Mouse (Mus musculus) monocyte, adult 59 days (primary cell): Measurements from ENCODE around the gene Tas2r136. TPM values are rescaled to one million over a fixed set of nuclear protein-coding genes. Genes with fewer than 3 reads are reported as not detected.

Experiments used
- total RNA-seq, 2 experiments: library from RNA; stranded (reverse); gene quantifications; one replicate each; pipeline ENCODE4 v1.2.4; 2023

The Tas2r136 gene
- not detected for total RNA-seq

DNA sequence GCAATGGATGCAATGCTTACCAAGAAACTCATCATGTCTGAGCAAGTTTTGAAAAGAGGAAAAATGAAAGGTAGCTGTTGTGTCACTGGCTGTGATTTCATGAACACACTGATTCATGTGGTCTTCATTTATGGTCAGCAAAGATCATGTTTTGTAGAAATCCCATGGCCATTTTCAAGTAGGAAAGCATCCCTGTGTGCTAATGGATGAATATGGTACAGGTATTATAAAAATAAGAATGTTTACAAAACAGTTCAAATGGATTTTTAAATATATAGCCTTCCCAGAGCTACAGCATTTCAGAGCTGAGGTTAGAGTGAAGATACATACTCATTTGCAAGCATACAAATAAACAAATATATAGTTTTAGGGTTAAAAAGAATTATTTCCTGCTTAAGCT, at the start of gene Tas2r136:
TSS of gene Tas2r136 (minus strand) at position 101 of the 400 bp plus-strand sequence.

DNA sequence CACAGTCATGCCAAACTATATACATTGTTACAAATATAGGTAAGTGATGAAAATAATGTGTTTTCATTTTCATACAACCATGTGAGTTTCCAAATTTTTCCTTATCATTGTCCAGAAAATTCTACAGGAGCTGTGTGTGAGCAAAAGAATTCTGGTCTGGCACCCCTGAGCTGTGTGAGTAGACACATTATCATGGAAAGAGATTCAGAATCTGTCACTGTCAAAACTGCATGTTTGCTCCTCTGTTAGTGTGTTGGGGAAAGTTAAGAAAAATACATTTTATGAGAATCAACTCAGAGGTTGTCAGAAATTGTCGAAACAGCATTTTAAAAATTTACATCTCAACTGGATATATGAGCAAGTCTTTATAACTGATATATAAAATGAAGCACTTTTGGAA, 24.6 kb upstream of the Tas2r136 start, which contains the start of gene Tas2r117:
TSS of gene Tas2r117 (plus strand) at position 301 of the 400 bp plus-strand sequence.

DNA sequence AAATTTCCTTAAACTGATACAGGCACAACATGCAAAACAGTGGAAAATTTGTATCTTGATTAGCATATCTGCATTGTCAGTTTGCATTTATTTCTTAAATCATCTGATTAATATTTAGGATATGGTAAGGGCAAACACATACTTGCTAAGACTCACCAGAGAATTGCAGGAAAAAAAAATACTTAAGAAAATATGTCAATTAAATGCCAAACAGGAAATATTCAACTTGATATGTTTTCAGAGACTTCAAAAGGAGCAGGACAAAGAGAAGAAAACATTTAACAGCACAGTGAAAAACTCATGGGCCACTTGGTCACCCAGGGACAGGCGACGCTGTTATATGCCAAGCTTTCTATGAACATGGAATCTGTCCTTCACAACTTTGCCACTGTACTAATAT, 16.1 kb downstream of the Tas2r136 start, which contains the start of gene Tas2r102:
TSS of gene Tas2r102 (plus strand) at position 301 of the 400 bp plus-strand sequence.

DNA sequence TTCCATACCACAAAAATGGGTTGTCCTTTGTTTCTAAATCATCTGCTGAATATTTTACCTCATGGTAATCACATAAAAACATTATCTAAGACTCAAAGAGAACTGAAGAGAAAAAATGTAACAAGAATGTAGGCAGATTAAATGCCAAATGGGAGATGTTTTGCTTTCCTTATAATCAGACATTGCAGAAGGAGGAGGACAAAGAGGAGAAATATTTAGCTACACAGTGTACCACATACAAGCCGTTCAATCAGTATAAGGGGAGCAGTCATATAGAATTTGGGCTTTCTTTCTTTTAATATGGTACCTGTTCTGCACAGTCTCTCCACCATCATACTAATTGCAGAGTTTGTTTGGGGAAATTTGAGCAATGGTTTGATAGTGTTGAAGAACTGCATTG, 23.5 kb downstream of the Tas2r136 start, which contains the start of gene Tas2r124:
TSS of gene Tas2r124 (plus strand) at position 301 of the 400 bp plus-strand sequence.

DNA sequence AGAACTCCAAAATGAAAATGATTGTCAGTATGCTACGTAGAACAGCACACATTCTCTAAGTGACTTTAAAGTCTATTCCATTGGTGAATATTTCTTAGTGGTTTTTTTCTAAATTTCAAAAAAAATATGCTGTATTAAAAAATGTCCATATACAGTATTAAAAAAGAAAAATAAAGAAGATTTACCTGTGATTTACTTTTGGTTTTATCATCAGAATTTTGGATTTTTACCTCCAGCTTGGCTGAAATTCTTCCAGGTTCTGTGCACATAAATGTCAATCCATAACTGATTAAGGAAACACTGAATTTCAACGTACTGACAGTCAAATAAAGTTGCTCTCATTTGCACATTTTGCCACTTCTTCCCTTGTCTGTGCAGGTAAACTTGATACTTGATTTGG, 40.0 kb downstream of the Tas2r136 start, which contains the start of gene Tas2r115:
TSS of gene Tas2r115 (minus strand) at position 101 of the 400 bp plus-strand sequence.

Other genes starting within 250 kb of the Tas2r136 start
- gene Prh1, start 208.4 kb downstream of the Tas2r136 start, total RNA-seq: not detected
- not detected for gene Prp2, start 182.2 kb downstream of the Tas2r136 start, total RNA-seq
- not detected for gene A630073D07Rik, start 126.6 kb downstream of the Tas2r136 start, total RNA-seq
- gene Tas2r120, start 121.2 kb downstream of the Tas2r136 start, total RNA-seq: not detected
- not detected for gene Tas2r121, start 77.2 kb downstream of the Tas2r136 start, total RNA-seq
- not detected for gene Tas2r122, start 66.2 kb downstream of the Tas2r136 start, total RNA-seq
- not detected for gene Tas2r115, start 40.1 kb downstream of the Tas2r136 start, total RNA-seq
- gene Tas2r124, start 23.4 kb downstream of the Tas2r136 start, total RNA-seq: not detected
- gene Tas2r102, start 16.0 kb downstream of the Tas2r136 start, total RNA-seq: not detected
- not detected for gene Tas2r117, start 24.7 kb upstream of the Tas2r136 start, total RNA-seq
- not detected for gene Tas2r123, start 69.0 kb upstream of the Tas2r136 start, total RNA-seq
- not detected for gene Tas2r116, start 77.3 kb upstream of the Tas2r136 start, total RNA-seq
- gene Tas2r110, start 89.8 kb upstream of the Tas2r136 start, total RNA-seq: not detected
- not detected for gene Tas2r113, start 114.8 kb upstream of the Tas2r136 start, total RNA-seq
- not detected for gene Tas2r125, start 131.5 kb upstream of the Tas2r136 start, total RNA-seq
- not detected for gene Tas2r129, start 172.9 kb upstream of the Tas2r136 start, total RNA-seq
- not detected for gene Tas2r131, start 179.8 kb upstream of the Tas2r136 start, total RNA-seq
- not detected for gene Tas2r109, start 202.8 kb upstream of the Tas2r136 start, total RNA-seq